Mouse (Mus musculus): ENCODE data around the gene Rchy1. TPM values are rescaled to one million over a fixed set of nuclear protein-coding genes. Genes with fewer than 3 reads are reported as not detected.

Gene Rchy1
- polyA plus RNA-seq, 1 experiment = 22.6 TPM

GRCm38 (mm10) chr5:91960606-91961254 lies 2.1 kb downstream of the Rchy1 start:
- Histone ChIP-seq H3K79me2 (ENCODE audit: control insufficient read depth, insufficient read depth) (peaks cover 62% of the 10 kb centered on the region), H3K36me3 (ENCODE audit: control insufficient read depth, insufficient read depth) (peaks cover 31% of the 10 kb centered on the region), H3K79me3 (ENCODE audit: low read depth) (peaks cover 30% of the 10 kb centered on the region), H3K4me3 (ENCODE audit: insufficient read depth, poor library complexity, severe bottlenecking) (no peak overlapping the region), H3ac (ENCODE audit: control insufficient read depth, insufficient read length, low read depth) (peak overlapping the region; percentile 41), H3K27me3 (ENCODE audit: control insufficient read depth, insufficient read depth, insufficient read length) (no peaks in the 10 kb centered on the region)
- no peak for TF ChIP-seq CTCF (IDR thresholded peaks at IDR 0.05; ENCODE audit: control insufficient read depth, insufficient read depth, insufficient read length)
- TF ChIP-seq CEBPB (IDR thresholded peaks at IDR 0.05; ENCODE audit: low read depth) = no peak
- no peak for TF ChIP-seq MYOD1 (IDR thresholded peaks at IDR 0.05; ENCODE audit: control insufficient read depth, insufficient read length, low read depth)
- TF ChIP-seq FOSL1 (IDR thresholded peaks at IDR 0.05; ENCODE audit: insufficient read depth, low read length, poor library complexity, severe bottlenecking) = no peak
- no peak for TF ChIP-seq MAX (IDR thresholded peaks at IDR 0.05)

GRCm38 (mm10) chr5:91959986-91960385 lies 2.9 kb downstream of the Rchy1 start:
- TF ChIP-seq MYOG (IDR thresholded peaks at IDR 0.05; ENCODE audit: control insufficient read depth, extremely low read depth, insufficient read length) (no peak), CEBPB (IDR thresholded peaks at IDR 0.05; ENCODE audit: low read depth) (no peak), MAX (IDR thresholded peaks at IDR 0.05) (no peak), MYOD1 (IDR thresholded peaks at IDR 0.05; ENCODE audit: control insufficient read depth, insufficient read length, low read depth) (no peak), FOSL1 (IDR thresholded peaks at IDR 0.05; ENCODE audit: insufficient read depth, low read length, poor library complexity, severe bottlenecking) (no peak), CTCF (IDR thresholded peaks at IDR 0.05; ENCODE audit: control insufficient read depth, insufficient read depth, insufficient read length) (no peak), USF1 (IDR thresholded peaks at IDR 0.05; ENCODE audit: low read depth) (no peak)
- Histone ChIP-seq H3K4me3 (ENCODE audit: insufficient read depth, poor library complexity, severe bottlenecking) (no peak overlapping the region), H3K27me3 (ENCODE audit: control insufficient read depth, insufficient read depth, insufficient read length) (no peaks in the 10 kb centered on the region), H3K79me2 (ENCODE audit: control insufficient read depth, insufficient read depth) (peaks cover 64% of the 10 kb centered on the region), H3ac (ENCODE audit: control insufficient read depth, insufficient read length, low read depth) (no peak overlapping the region), H3K79me3 (ENCODE audit: low read depth) (peaks cover 30% of the 10 kb centered on the region), H3K36me3 (ENCODE audit: control insufficient read depth, insufficient read depth) (peaks cover 33% of the 10 kb centered on the region)

GRCm38 (mm10) chr5:91959096-91959495 lies 3.8 kb downstream of the Rchy1 start:
- peaks cover 64% of the 10 kb centered on the region for H3K79me2 ChIP-seq (ENCODE audit: control insufficient read depth, insufficient read depth)
- no peak for TF ChIP-seq CEBPB (IDR thresholded peaks at IDR 0.05; ENCODE audit: low read depth)
- TF ChIP-seq MYOD1 (IDR thresholded peaks at IDR 0.05; ENCODE audit: control insufficient read depth, insufficient read length, low read depth) = no peak

GRCm38 (mm10) chr5:91956991-91957760 lies 5.7 kb downstream of the Rchy1 start:
- no peaks in the 10 kb centered on the region for H3K27me3 ChIP-seq (ENCODE audit: control insufficient read depth, insufficient read depth, insufficient read length)
- H3ac ChIP-seq (ENCODE audit: control insufficient read depth, insufficient read length, low read depth) = no peak overlapping the region
- peaks cover 52% of the 10 kb centered on the region for H3K36me3 ChIP-seq (ENCODE audit: control insufficient read depth, insufficient read depth)
- peaks cover 62% of the 10 kb centered on the region for H3K79me2 ChIP-seq (ENCODE audit: control insufficient read depth, insufficient read depth)
- peaks cover 29% of the 10 kb centered on the region for H3K79me3 ChIP-seq (ENCODE audit: low read depth)
- TF ChIP-seq CEBPB (IDR thresholded peaks at IDR 0.05; ENCODE audit: low read depth) (no peak), MYOG (IDR thresholded peaks at IDR 0.05; ENCODE audit: control insufficient read depth, extremely low read depth, insufficient read length) (no peak), CTCF (IDR thresholded peaks at IDR 0.05; ENCODE audit: control insufficient read depth, insufficient read depth, insufficient read length) (no peak), USF1 (IDR thresholded peaks at IDR 0.05; ENCODE audit: low read depth) (no peak), MYOD1 (IDR thresholded peaks at IDR 0.05; ENCODE audit: control insufficient read depth, insufficient read length, low read depth) (no peak), MAX (IDR thresholded peaks at IDR 0.05) (no peak), FOSL1 (IDR thresholded peaks at IDR 0.05; ENCODE audit: insufficient read depth, low read length, poor library complexity, severe bottlenecking) (no peak)
- H3K4me3 ChIP-seq (ENCODE audit: insufficient read depth, poor library complexity, severe bottlenecking) = no peak overlapping the region

More at GRCm38 (mm10) chr5:91959096-91959495, 3.8 kb downstream of the Rchy1 start:
- Histone ChIP-seq H3K4me3 (ENCODE audit: insufficient read depth, poor library complexity, severe bottlenecking) (no peak overlapping the region), H3ac (ENCODE audit: control insufficient read depth, insufficient read length, low read depth) (no peak overlapping the region), H3K79me3 (ENCODE audit: low read depth) (peaks cover 30% of the 10 kb centered on the region), H3K36me3 (ENCODE audit: control insufficient read depth, insufficient read depth) (peaks cover 33% of the 10 kb centered on the region), H3K27me3 (ENCODE audit: control insufficient read depth, insufficient read depth, insufficient read length) (no peaks in the 10 kb centered on the region)

- TF ChIP-seq MYOD1 (IDR thresholded peaks at IDR 0.05; ENCODE audit: control insufficient read depth, insufficient read length, low read depth) = no peak
- no peak for TF ChIP-seq MYOG (IDR thresholded peaks at IDR 0.05; ENCODE audit: control insufficient read depth, extremely low read depth, insufficient read length)
- TF ChIP-seq FOSL1 (IDR thresholded peaks at IDR 0.05; ENCODE audit: insufficient read depth, low read length, poor library complexity, severe bottlenecking) = no peak
- no peak for TF ChIP-seq USF1 (IDR thresholded peaks at IDR 0.05; ENCODE audit: low read depth)
- no peak for TF ChIP-seq CTCF (IDR thresholded peaks at IDR 0.05; ENCODE audit: control insufficient read depth, insufficient read depth, insufficient read length)
- TF ChIP-seq CEBPB (IDR thresholded peaks at IDR 0.05; ENCODE audit: low read depth) = no peak
- TF ChIP-seq MAX (IDR thresholded peaks at IDR 0.05) = no peak
- peaks cover 72% of the 10 kb centered on the region for H3K36me3 ChIP-seq (ENCODE audit: control insufficient read depth, insufficient read depth)
- no peaks in the 10 kb centered on the region for H3K79me3 ChIP-seq (ENCODE audit: low read depth)
- peaks cover 9% of the 10 kb centered on the region for H3K79me2 ChIP-seq (ENCODE audit: control insufficient read depth, insufficient read depth)
- H3K4me3 ChIP-seq (ENCODE audit: insufficient read depth, poor library complexity, severe bottlenecking) = no peak overlapping the region
- no peak overlapping the region for H3ac ChIP-seq (ENCODE audit: control insufficient read depth, insufficient read length, low read depth)
- H3K27me3 ChIP-seq (ENCODE audit: control insufficient read depth, insufficient read depth, insufficient read length) = no peaks in the 10 kb centered on the region
Observed at GRCm38 (mm10) chr5:91951404-91951803, 11.5 kb downstream of the Rchy1 start.

Data from C2C12 (cell line).